20 mouse cellular contexts compared by ENCODE assay signal in the genomic region with DNA sequence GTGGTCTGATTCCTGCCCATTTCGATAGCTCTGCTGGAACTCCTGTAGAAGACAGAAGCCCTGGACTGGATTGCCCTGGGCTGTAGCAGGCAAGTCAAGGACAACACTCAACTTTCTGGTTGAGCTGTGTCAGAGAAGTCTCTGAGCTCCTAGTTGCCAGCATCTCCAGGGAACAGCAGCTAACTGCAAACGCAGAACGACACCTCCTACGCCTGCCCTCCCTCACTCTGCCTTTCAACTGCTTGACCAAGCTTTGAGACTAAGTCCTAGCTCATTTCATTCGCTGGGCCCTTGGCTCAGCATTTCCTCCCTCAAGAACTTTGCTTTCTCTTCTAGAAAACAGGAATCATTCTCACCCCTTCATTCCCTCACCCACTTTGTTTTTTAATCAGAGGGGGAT. TPM values are rescaled to one million over a fixed set of nuclear protein-coding genes. Genes with fewer than 3 reads are reported as not detected.
DNase-seq lines count a peak whose midpoint lies in the region; ATAC-seq and TF ChIP-seq lines count a peak whose summit lies in the region.
"Had no signal": no experiment of that assay in that cellular context is flagged by ENCODE, and none has a peak within 500 bp of the region (broad histone marks: within the 10 kb centered on the region; RNA-seq: fewer than 3 reads in every experiment).

No protein-coding gene starts in this region.

- no peak overlapping the region for H3K4me2 ChIP-seq in kidney, postnatal 0 days (ENCODE audit: low read length)
- no peak overlapping the region for H3K4me2 ChIP-seq in liver, embryonic 12.5 days
- H3K4me2 ChIP-seq: embryonic facial prominence, embryonic 12.5 days; hindbrain, embryonic 13.5 days; intestine, embryonic 15.5 days; neural tube, embryonic 15.5 days had no signal

- no peaks in the 10 kb centered on the region for H3K79me2 ChIP-seq in macrophage (ENCODE audit: inconsistent target)

- DNase-seq in kidney, postnatal 0 days (ENCODE audit: low spot score) = peak; percentile 49
- no peak for DNase-seq in kidney, postnatal 36 days
- no peak for DNase-seq in liver
- no peak for DNase-seq in embryonic facial prominence, embryonic 10.5 days (ENCODE audit: low spot score)
- DNase-seq in gastrocnemius, postnatal 36 days = no peak
- DNase-seq: adrenal gland, postnatal 25 days; cerebellum, adult 8-10 months; heart, adult 2 months; heart, postnatal 14 days; lung, adult 18-20 months; lung, postnatal 4 days; midbrain, embryonic 14.5 days had no signal

- 28% methylated on average over 5 of the region's 5 CpGs for WGBS in kidney, postnatal 0 days
- WGBS in liver, embryonic 12.5 days (ENCODE audit: insufficient replicate concordance) = 60% methylated on average over 5 of the region's 5 CpGs
- 56% methylated on average over 5 of the region's 5 CpGs for WGBS in embryonic facial prominence, embryonic 10.5 days
- 75% methylated on average over 5 of the region's 5 CpGs for WGBS in macrophage (ENCODE audit: missing documents)

- H3K9ac ChIP-seq in kidney, postnatal 0 days (ENCODE audit: low read depth, low read length) = no peak overlapping the region
- no peak overlapping the region for H3K9ac ChIP-seq in liver, embryonic 12.5 days
- H3K9ac ChIP-seq: embryonic facial prominence, embryonic 12.5 days; hindbrain, embryonic 13.5 days; neural tube, embryonic 15.5 days had no signal

- H3K27ac ChIP-seq in kidney, postnatal 0 days = peak overlapping the region; percentile 19; the same call in 1 of the 2 replicates
- H3K27ac ChIP-seq in liver, embryonic 12.5 days = peak overlapping the region; percentile 55; the same call in 1 of the 2 replicates
- 0 out of 2 replicates have a peak overlapping the region, but pooled peaks have one; percentile 6 for H3K27ac ChIP-seq in embryonic facial prominence, embryonic 10.5 days (replicated peaks)
- H3K27ac ChIP-seq in macrophage = peak overlapping the region; percentile 88
- H3K27ac ChIP-seq: embryonic facial prominence, embryonic 12.5 days; heart, adult 2 months; hindbrain, embryonic 13.5 days; intestine, embryonic 15.5 days; neural tube, embryonic 15.5 days had no signal

- intact Hi-C loops in gastrocnemius, postnatal 36 days (cut with DNase I) = no loop called here

- no peaks in the 10 kb centered on the region for H3K9me3 ChIP-seq in kidney, postnatal 0 days (replicated peaks; ENCODE audit: low read length)
- H3K9me3 ChIP-seq in liver, embryonic 12.5 days (replicated peaks) = no peaks in the 10 kb centered on the region
- no peaks in the 10 kb centered on the region for H3K9me3 ChIP-seq in embryonic facial prominence, embryonic 10.5 days
- H3K9me3 ChIP-seq: embryonic facial prominence, embryonic 12.5 days; hindbrain, embryonic 13.5 days; intestine, embryonic 15.5 days; neural tube, embryonic 15.5 days had no signal

- H3K36me3 ChIP-seq in kidney, postnatal 0 days (ENCODE audit: insufficient read depth, low read length) = no peaks in the 10 kb centered on the region
- H3K36me3 ChIP-seq in liver, embryonic 12.5 days = no peaks in the 10 kb centered on the region
- H3K36me3 ChIP-seq in embryonic facial prominence, embryonic 10.5 days (replicated peaks) = no peaks in the 10 kb centered on the region
- no peaks in the 10 kb centered on the region for H3K36me3 ChIP-seq in macrophage (ENCODE audit: inconsistent target)
- H3K36me3 ChIP-seq: embryonic facial prominence, embryonic 12.5 days; hindbrain, embryonic 13.5 days; intestine, embryonic 15.5 days; neural tube, embryonic 15.5 days had no signal

- H3K4me3 ChIP-seq in kidney, postnatal 0 days (replicated peaks; ENCODE audit: low read depth, low read length) = no peak overlapping the region
- no peak overlapping the region for H3K4me3 ChIP-seq in liver, embryonic 12.5 days
- H3K4me3 ChIP-seq in embryonic facial prominence, embryonic 10.5 days = no peak overlapping the region
- H3K4me3 ChIP-seq in macrophage (ENCODE audit: inconsistent target) = no peak overlapping the region
- H3K4me3 ChIP-seq: embryonic facial prominence, embryonic 12.5 days; heart, adult 2 months; hindbrain, embryonic 13.5 days; intestine, embryonic 15.5 days; myocyte; neural tube, embryonic 15.5 days had no signal

- no peaks in the 10 kb centered on the region for H3K27me3 ChIP-seq in kidney, postnatal 0 days (ENCODE audit: insufficient read depth, low read length)
- H3K27me3 ChIP-seq in liver, embryonic 12.5 days (replicated peaks) = no peaks in the 10 kb centered on the region
- H3K27me3 ChIP-seq in embryonic facial prominence, embryonic 10.5 days (replicated peaks; ENCODE audit: low read depth, poor library complexity, severe bottlenecking) = 0 out of 2 replicates have a peak, but pooled peaks cover 6% of the 10 kb centered on the region
- H3K27me3 ChIP-seq: embryonic facial prominence, embryonic 12.5 days; hindbrain, embryonic 13.5 days; intestine, embryonic 15.5 days; neural tube, embryonic 15.5 days had no signal

- TF ChIP-seq CTCF in kidney, postnatal 0 days (IDR thresholded peaks at IDR 0.05; ENCODE audit: low read depth) = no peak

- ATAC-seq in kidney, postnatal 0 days (replicated peaks; ENCODE audit: low FRiP score, low read depth) = no peak
- no peak for ATAC-seq in liver, embryonic 12.5 days
- ATAC-seq: forebrain, embryonic 16.5 days; intestine, embryonic 15.5 days had no signal

- no peaks in the 10 kb centered on the region for H3K4me1 ChIP-seq in kidney, postnatal 0 days (replicated peaks; ENCODE audit: insufficient read depth, low read length)
- peaks cover 62% of the 10 kb centered on the region for H3K4me1 ChIP-seq in liver, embryonic 12.5 days
- peaks cover 25% of the 10 kb centered on the region for H3K4me1 ChIP-seq in embryonic facial prominence, embryonic 10.5 days

RNA-seq across cellular contexts. Expression of a gene that starts 5.9 kb away (rescaled TPM):
- polyA plus RNA-seq in kidney, postnatal 0 days (2015; fragmentation: Nextera tagmentation; extraction: Ambion mirVana) = 6.6 and 7.6 TPM in 2 replicates
- polyA plus RNA-seq in liver, embryonic 12.5 days (2016; fragmentation: Nextera tagmentation; extraction: Ambion mirVana) = 134 and 136 TPM in 2 replicates
- polyA plus RNA-seq in embryonic facial prominence, embryonic 10.5 days (2016; fragmentation: Nextera tagmentation; extraction: Ambion mirVana) = 12.6 and 13.7 TPM in 2 replicates
- 100 to 1,000 TPM in 19 of 26 experiments, 10 to 100 TPM in 6, 1 to 10 TPM in 1; 9.2 to 300 (median 218) TPM for total RNA-seq in macrophage (2018; cell fraction: chromatin; rRNA removed)
- 100 to 1,000 TPM in 8 of 26 experiments, 10 to 100 TPM in 18; 54.2 to 130 (median 88.0) TPM for total RNA-seq in macrophage (2018; cell fraction: cytosol; rRNA removed)
- total RNA-seq in macrophage (2018; cell fraction: nucleus; rRNA removed) = 100 to 1,000 TPM in 17 of 26 experiments, 10 to 100 TPM in 9; 25.9 to 208 (median 130) TPM
- 65.3 to 97.8 TPM (median 73.5 TPM) in 3 replicates for polyA plus RNA-seq in macrophage (2018)
- total RNA-seq in gastrocnemius, postnatal 36 days (2021) = 1 to 10 TPM; 7.8 to 8.6 TPM

RNA-seq across cellular contexts. Expression of a gene that starts 45.9 kb away (rescaled TPM):
- 873 and 942 TPM in 2 replicates for polyA plus RNA-seq in kidney, postnatal 0 days (2015; fragmentation: Nextera tagmentation; extraction: Ambion mirVana)
- polyA plus RNA-seq in liver, embryonic 12.5 days (2016; fragmentation: Nextera tagmentation; extraction: Ambion mirVana) = 688 TPM in 2 replicates
- polyA plus RNA-seq in embryonic facial prominence, embryonic 10.5 days (2016; fragmentation: Nextera tagmentation; extraction: Ambion mirVana) = 769 and 805 TPM in 2 replicates
- total RNA-seq in macrophage (2018; cell fraction: chromatin; rRNA removed) = 100 to 1,000 TPM in 1 of 26 experiments, 10 to 100 TPM in 25; 26.2 to 122 (median 50.9) TPM
- 100 to 1,000 TPM; 181 to 369 (median 243) TPM for total RNA-seq in macrophage (2018; cell fraction: cytosol; rRNA removed)
- 100 to 1,000 TPM in 5 of 26 experiments, 10 to 100 TPM in 21; 59.6 to 128 (median 84.4) TPM for total RNA-seq in macrophage (2018; cell fraction: nucleus; rRNA removed)
- polyA plus RNA-seq in macrophage (2018) = 269 to 859 TPM (median 797 TPM) in 3 replicates
- 100 to 1,000 TPM; 210 to 242 TPM for total RNA-seq in gastrocnemius, postnatal 36 days (2021)

Comparison
In these comparisons a context has a peak if more than half of its experiments do, and no peak if none do; other contexts are left out.
1. H3K27ac ChIP-seq: peak in every context shown above with its lines; median percentile 88 in macrophage; 55 in liver, embryonic 12.5 days; 19 in kidney, postnatal 0 days; 6 in embryonic facial prominence, embryonic 10.5 days.